Mouse (Mus musculus): ENCODE data around the gene Lmntd1. TPM values are rescaled to one million over a fixed set of nuclear protein-coding genes. Genes with fewer than 3 reads are reported as not detected.
A peak's percentile ranks its signal among the peaks of the same experiment; 100 is the strongest.

Lmntd1 gene
- polyA plus RNA-seq, 1 experiment, result not detected

GRCm38 (mm10) chr6:145326141-145326806 is 287.8 kb downstream of the Lmntd1 start:
- Histone ChIP-seq H3K36me3 (ENCODE audit: control insufficient read depth, insufficient read depth, low read length, poor library complexity, severe bottlenecking) (no peaks in the 10 kb centered on the region), H3K4me3 (ENCODE audit: low read depth, low read length) (no peak overlapping the region), H3K27me3 (ENCODE audit: control insufficient read depth, insufficient read depth, low read length, poor library complexity, severe bottlenecking) (no peaks in the 10 kb centered on the region), H3K9me3 (replicated peaks; ENCODE audit: control insufficient read depth, insufficient read depth, low read length, poor library complexity, severe bottlenecking) (no peaks in the 10 kb centered on the region), H3K27ac (ENCODE audit: insufficient read depth, low read length) (no peak overlapping the region), H3K4me1 (ENCODE audit: control insufficient read depth, insufficient read depth, low read length) (peaks cover 3% of the 10 kb centered on the region), H3K9ac (ENCODE audit: low read depth, poor library complexity, severe bottlenecking) (no peak overlapping the region)
- no peak for TF ChIP-seq EP300 (IDR thresholded peaks at IDR 0.05; ENCODE audit: insufficient read depth, low read depth, low read length)
- no peak for TF ChIP-seq POLR2A (IDR thresholded peaks at IDR 0.05; ENCODE audit: insufficient read depth, low read length)
- no peak for TF ChIP-seq CTCF (IDR thresholded peaks at IDR 0.05; ENCODE audit: low read depth, low read length)

DNA sequence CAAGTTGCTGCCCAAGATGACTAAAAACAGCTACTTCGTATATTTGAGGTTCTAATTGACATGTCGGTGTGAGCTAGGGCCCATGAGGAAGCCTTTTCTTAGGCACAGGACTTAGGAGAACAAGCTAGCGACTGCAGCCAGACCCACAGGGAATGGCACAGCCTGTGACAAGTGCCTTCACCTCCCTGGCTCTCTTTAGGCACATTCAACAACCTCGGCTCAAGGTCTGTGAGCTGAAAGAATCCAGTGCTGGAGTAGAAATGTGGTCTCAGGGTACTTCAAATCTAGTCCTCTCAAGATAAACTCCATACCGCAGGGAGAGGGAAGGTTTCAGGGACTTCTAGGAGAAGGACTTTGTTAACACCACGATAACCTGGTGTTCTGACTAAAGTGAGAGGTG is 289.0 kb downstream of the Lmntd1 start:
- no peak overlapping the region for H3K27ac ChIP-seq (ENCODE audit: insufficient read depth, low read length)
- TF ChIP-seq POLR2A (IDR thresholded peaks at IDR 0.05; ENCODE audit: insufficient read depth, low read length), result no peak
- TF ChIP-seq CTCF (IDR thresholded peaks at IDR 0.05; ENCODE audit: low read depth, low read length), result no peak
- peaks cover 3% of the 10 kb centered on the region for H3K4me1 ChIP-seq (ENCODE audit: control insufficient read depth, insufficient read depth, low read length)
- no peaks in the 10 kb centered on the region for H3K36me3 ChIP-seq (ENCODE audit: control insufficient read depth, insufficient read depth, low read length, poor library complexity, severe bottlenecking)
- no peak overlapping the region for H3K9ac ChIP-seq (ENCODE audit: low read depth, poor library complexity, severe bottlenecking)
- no peaks in the 10 kb centered on the region for H3K9me3 ChIP-seq (replicated peaks; ENCODE audit: control insufficient read depth, insufficient read depth, low read length, poor library complexity, severe bottlenecking)
- no peak overlapping the region for H3K4me3 ChIP-seq (ENCODE audit: low read depth, low read length)
- no peaks in the 10 kb centered on the region for H3K27me3 ChIP-seq (ENCODE audit: control insufficient read depth, insufficient read depth, low read length, poor library complexity, severe bottlenecking)

DNA sequence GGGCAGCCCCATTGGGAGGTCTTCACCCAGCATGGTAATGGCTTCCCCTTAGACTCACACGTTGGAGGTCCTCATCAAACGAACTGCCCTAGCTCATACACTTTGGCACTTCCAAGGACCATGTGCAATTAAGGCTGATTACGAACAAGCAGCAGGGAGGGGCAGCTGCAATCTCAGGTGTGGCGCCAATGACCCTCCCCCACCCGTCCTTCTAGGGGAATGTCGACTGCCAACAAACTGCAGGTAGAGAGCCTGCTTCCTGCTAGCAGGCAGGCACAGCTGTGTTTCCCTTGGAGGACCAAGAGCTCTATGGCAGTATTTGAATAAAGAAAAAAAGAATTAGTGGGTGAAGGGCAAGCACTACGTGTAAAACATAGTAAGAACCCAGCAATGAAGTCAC is 289.6 kb downstream of the Lmntd1 start:
- peaks cover 3% of the 10 kb centered on the region for H3K4me1 ChIP-seq (ENCODE audit: control insufficient read depth, insufficient read depth, low read length)
- H3K9me3 ChIP-seq (replicated peaks; ENCODE audit: control insufficient read depth, insufficient read depth, low read length, poor library complexity, severe bottlenecking), result no peaks in the 10 kb centered on the region
- no peaks in the 10 kb centered on the region for H3K27me3 ChIP-seq (ENCODE audit: control insufficient read depth, insufficient read depth, low read length, poor library complexity, severe bottlenecking)
- no peak overlapping the region for H3K4me3 ChIP-seq (ENCODE audit: low read depth, low read length)
- no peak overlapping the region for H3K9ac ChIP-seq (ENCODE audit: low read depth, poor library complexity, severe bottlenecking)
- TF ChIP-seq POLR2A (IDR thresholded peaks at IDR 0.05; ENCODE audit: insufficient read depth, low read length) (no peak), EP300 (IDR thresholded peaks at IDR 0.05; ENCODE audit: insufficient read depth, low read depth, low read length) (peak; percentile 45; the same call in 1 of the 2 replicates)
- H3K36me3 ChIP-seq (ENCODE audit: control insufficient read depth, insufficient read depth, low read length, poor library complexity, severe bottlenecking), result no peaks in the 10 kb centered on the region
- H3K27ac ChIP-seq (ENCODE audit: insufficient read depth, low read length), result no peak overlapping the region

GRCm38 (mm10) chr6:145322246-145322645 is 291.9 kb downstream of the Lmntd1 start:
- H3K9me3 ChIP-seq (replicated peaks; ENCODE audit: control insufficient read depth, insufficient read depth, low read length, poor library complexity, severe bottlenecking), result no peaks in the 10 kb centered on the region
- no peaks in the 10 kb centered on the region for H3K36me3 ChIP-seq (ENCODE audit: control insufficient read depth, insufficient read depth, low read length, poor library complexity, severe bottlenecking)
- H3K9ac ChIP-seq (ENCODE audit: low read depth, poor library complexity, severe bottlenecking), result no peak overlapping the region
- peaks cover 3% of the 10 kb centered on the region for H3K4me1 ChIP-seq (ENCODE audit: control insufficient read depth, insufficient read depth, low read length)
- H3K4me3 ChIP-seq (ENCODE audit: low read depth, low read length), result no peak overlapping the region
- H3K27me3 ChIP-seq (ENCODE audit: control insufficient read depth, insufficient read depth, low read length, poor library complexity, severe bottlenecking), result no peaks in the 10 kb centered on the region
- H3K27ac ChIP-seq (ENCODE audit: insufficient read depth, low read length), result no peak overlapping the region
- no peak for TF ChIP-seq POLR2A (IDR thresholded peaks at IDR 0.05; ENCODE audit: insufficient read depth, low read length)
- TF ChIP-seq EP300 (IDR thresholded peaks at IDR 0.05; ENCODE audit: insufficient read depth, low read depth, low read length), result no peak
- TF ChIP-seq CTCF (IDR thresholded peaks at IDR 0.05; ENCODE audit: low read depth, low read length), result no peak

GRCm38 (mm10) chr6:145320156-145320555 is 294.0 kb downstream of the Lmntd1 start:
- H3K9ac ChIP-seq (ENCODE audit: low read depth, poor library complexity, severe bottlenecking), result no peak overlapping the region
- peaks cover 3% of the 10 kb centered on the region for H3K4me1 ChIP-seq (ENCODE audit: control insufficient read depth, insufficient read depth, low read length)
- no peaks in the 10 kb centered on the region for H3K9me3 ChIP-seq (replicated peaks; ENCODE audit: control insufficient read depth, insufficient read depth, low read length, poor library complexity, severe bottlenecking)
- H3K27ac ChIP-seq (ENCODE audit: insufficient read depth, low read length), result no peak overlapping the region
- no peaks in the 10 kb centered on the region for H3K27me3 ChIP-seq (ENCODE audit: control insufficient read depth, insufficient read depth, low read length, poor library complexity, severe bottlenecking)
- TF ChIP-seq EP300 (IDR thresholded peaks at IDR 0.05; ENCODE audit: insufficient read depth, low read depth, low read length), result no peak
- TF ChIP-seq POLR2A (IDR thresholded peaks at IDR 0.05; ENCODE audit: insufficient read depth, low read length), result no peak
- TF ChIP-seq CTCF (IDR thresholded peaks at IDR 0.05; ENCODE audit: low read depth, low read length), result no peak
- H3K4me3 ChIP-seq (ENCODE audit: low read depth, low read length), result no peak overlapping the region
- H3K36me3 ChIP-seq (ENCODE audit: control insufficient read depth, insufficient read depth, low read length, poor library complexity, severe bottlenecking), result no peaks in the 10 kb centered on the region

Other genes starting within 250 kb of the Lmntd1 start
- gene Tuba3b, start 1.4 kb upstream of the Lmntd1 start, polyA plus RNA-seq (2011; ENCODE audit: insufficient read depth, insufficient read length, low read depth, missing spikeins), result 0.55 TPM in 1 of 2 replicates, not detected in the other
- gene Rassf8, start 132.4 kb upstream of the Lmntd1 start, polyA plus RNA-seq (2011; ENCODE audit: insufficient read depth, insufficient read length, low read depth, missing spikeins), result 13.8 and 20.8 TPM in 2 replicates

Data from ES-Bruce4 (cell line).